ENCODE assay signal across 15 mouse cellular contexts in the genomic region with DNA sequence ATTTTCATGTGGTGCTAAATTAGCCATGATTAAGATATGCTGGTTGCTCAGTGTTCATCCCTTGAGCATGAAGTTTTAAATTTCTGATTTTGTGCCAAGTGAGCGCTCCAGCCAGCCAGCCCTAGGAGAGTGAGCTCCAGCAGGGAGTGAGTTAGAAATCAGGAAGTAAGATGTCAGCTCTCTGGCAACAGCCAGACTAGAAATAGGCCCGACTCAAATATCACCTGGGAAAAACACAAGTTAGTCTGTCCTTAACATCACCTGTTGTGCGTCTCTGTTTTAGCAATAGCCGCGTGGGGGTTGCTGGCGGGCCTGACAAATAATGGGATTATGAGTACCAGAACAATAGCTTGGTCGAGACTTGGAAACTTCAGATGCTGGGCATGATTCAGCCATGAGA. TPM values are rescaled to one million over a fixed set of nuclear protein-coding genes. Genes with fewer than 3 reads are reported as not detected.
"Had no signal": no experiment of that assay in that cellular context is flagged by ENCODE, and none has a peak within 500 bp of the region (broad histone marks: within the 10 kb centered on the region; RNA-seq: fewer than 3 reads in every experiment).

No protein-coding gene starts in this region.

- H3K9ac ChIP-seq: kidney, embryonic 15.5 days; limb, embryonic 13.5 days; liver, embryonic 14.5 days had no signal

- H3K27ac ChIP-seq: kidney, embryonic 15.5 days; limb, embryonic 13.5 days; liver, embryonic 14.5 days; midbrain, embryonic 10.5 days; stomach, postnatal 0 days had no signal

- H3K9me3 ChIP-seq: kidney, embryonic 15.5 days; limb, embryonic 13.5 days; midbrain, embryonic 10.5 days had no signal

- ATAC-seq: lung, postnatal 0 days; midbrain, embryonic 16.5 days had no signal

- H3K36me3 ChIP-seq: kidney, embryonic 15.5 days; limb, embryonic 13.5 days; midbrain, embryonic 10.5 days had no signal

- DNase-seq: layer of hippocampus, postnatal 36 days; lung, postnatal 4 days; right cerebral cortex, postnatal 14 days; thymus, postnatal 4 days had no signal

- H3K27me3 ChIP-seq: kidney, embryonic 15.5 days; limb, embryonic 13.5 days had no signal

- H3K4me3 ChIP-seq: kidney, embryonic 15.5 days; limb, embryonic 13.5 days; midbrain, embryonic 10.5 days had no signal

- H3K4me2 ChIP-seq: kidney, embryonic 15.5 days; limb, embryonic 13.5 days had no signal

- H3K4me1 ChIP-seq: kidney, embryonic 15.5 days; limb, embryonic 13.5 days had no signal

RNA-seq across cellular contexts. Expression of a gene that starts 56.4 kb away (rescaled TPM):
- total RNA-seq: left cerebral cortex, postnatal 36 days; megakaryocyte, adult 5-6 weeks had no signal
- polyA plus RNA-seq: large intestine, adult 2 months; liver, adult 2 months had no signal
